Mouse (Mus musculus): ENCODE measurements around the gene Zfp799. TPM values are rescaled to one million over a fixed set of nuclear protein-coding genes. Genes with fewer than 3 reads are reported as not detected.
"Not testable (repeated sequence)": the region's sequence is repeated elsewhere in the genome, so short reads cannot be mapped to it uniquely, and the experiment has no call there.

The Zfp799 gene
- 17.9 and 20.3 TPM in 2 replicates for polyA plus RNA-seq (2014; fragmentation: Nextera tagmentation; extraction: Ambion mirVana)

- 2% methylated on average over 35 of the region's 35 CpGs for WGBS
- peak within 1 kb of the TSS; percentile 64 for H3K27ac ChIP-seq (ENCODE audit: low read depth, low read length)
- H3K9me3 ChIP-seq (ENCODE audit: control insufficient read depth, low read length): no peaks in the 10 kb centered on the region
- ATAC-seq (replicated peaks; ENCODE audit: low FRiP score) (peak; percentile 99), DNase-seq (ENCODE audit: low spot score) (peak; percentile 82)
- H3K9ac ChIP-seq (ENCODE audit: low read length): peak within 1 kb of the TSS; percentile 92
- peaks cover 5% of the 10 kb centered on the region; the same call in 1 of the 2 replicates for H3K4me1 ChIP-seq (replicated peaks; ENCODE audit: control insufficient read depth, insufficient read depth, low read length)
- no peaks in the 10 kb centered on the region for H3K36me3 ChIP-seq (ENCODE audit: control insufficient read depth, insufficient read depth, low read length)
- peak within 1 kb of the TSS; percentile 71 for H3K4me2 ChIP-seq (ENCODE audit: low read depth, low read length, severe bottlenecking)
- no peaks in the 10 kb centered on the region for H3K27me3 ChIP-seq (ENCODE audit: control insufficient read depth, insufficient read depth, low read length)
- H3K4me3 ChIP-seq (ENCODE audit: low read depth, low read length): peak within 1 kb of the TSS; percentile 80
Observed at GRCm38 (mm10) chr17:32829540-32830417, at the start of gene Zfp799. Gene Zfp799, minus strand, starts transcription at chr17:32830261.

- Histone ChIP-seq H3K4me2 (ENCODE audit: low read depth, low read length, severe bottlenecking) (no peak overlapping the region), H3K9me3 (ENCODE audit: control insufficient read depth, low read length) (no peaks in the 10 kb centered on the region), H3K9ac (ENCODE audit: low read length) (no peak overlapping the region), H3K27ac (ENCODE audit: low read depth, low read length) (no peak overlapping the region), H3K4me3 (ENCODE audit: low read depth, low read length) (no peak overlapping the region), H3K4me1 (replicated peaks; ENCODE audit: control insufficient read depth, insufficient read depth, low read length) (no peaks in the 10 kb centered on the region), H3K36me3 (ENCODE audit: control insufficient read depth, insufficient read depth, low read length) (no peaks in the 10 kb centered on the region; the same call in 1 of the 2 replicates), H3K27me3 (ENCODE audit: control insufficient read depth, insufficient read depth, low read length) (no peaks in the 10 kb centered on the region)
- no peak for ATAC-seq (replicated peaks; ENCODE audit: low FRiP score)
- WGBS: 93% methylated on average over 11 of the region's 11 CpGs
- no peak for DNase-seq (ENCODE audit: low spot score)
Observed at GRCm38 (mm10) chr17:32878773-32879172, 48.7 kb upstream of the Zfp799 start.

GRCm38 (mm10) chr17:32877471-32878171 lies 47.6 kb upstream of the Zfp799 start:
- no peak for ATAC-seq (replicated peaks; ENCODE audit: low FRiP score)
- Histone ChIP-seq H3K4me1 (replicated peaks; ENCODE audit: control insufficient read depth, insufficient read depth, low read length) (no peaks in the 10 kb centered on the region), H3K4me2 (ENCODE audit: low read depth, low read length, severe bottlenecking) (no peak overlapping the region), H3K36me3 (ENCODE audit: control insufficient read depth, insufficient read depth, low read length) (no peaks in the 10 kb centered on the region), H3K27me3 (ENCODE audit: control insufficient read depth, insufficient read depth, low read length) (no peaks in the 10 kb centered on the region), H3K27ac (ENCODE audit: low read depth, low read length) (no peak overlapping the region), H3K4me3 (ENCODE audit: low read depth, low read length) (no peak overlapping the region), H3K9me3 (ENCODE audit: control insufficient read depth, low read length) (no peaks in the 10 kb centered on the region), H3K9ac (ENCODE audit: low read length) (no peak overlapping the region; the same call in 1 of the 2 replicates)
- WGBS: 17% methylated on average over 22 of the region's 22 CpGs
- no peak for DNase-seq (ENCODE audit: low spot score)

- WGBS: 72% methylated on average over 5 of the region's 5 CpGs
- Histone ChIP-seq H3K27me3 (ENCODE audit: control insufficient read depth, insufficient read depth, low read length) (no peaks in the 10 kb centered on the region), H3K9me3 (ENCODE audit: control insufficient read depth, low read length) (no peaks in the 10 kb centered on the region), H3K36me3 (ENCODE audit: control insufficient read depth, insufficient read depth, low read length) (no peaks in the 10 kb centered on the region), H3K4me2 (ENCODE audit: low read depth, low read length, severe bottlenecking) (no peak overlapping the region), H3K9ac (ENCODE audit: low read length) (no peak overlapping the region), H3K4me3 (ENCODE audit: low read depth, low read length) (no peak overlapping the region), H3K27ac (ENCODE audit: low read depth, low read length) (no peak overlapping the region), H3K4me1 (replicated peaks; ENCODE audit: control insufficient read depth, insufficient read depth, low read length) (no peaks in the 10 kb centered on the region)
- no peak for DNase-seq (ENCODE audit: low spot score)
- no peak for ATAC-seq (replicated peaks; ENCODE audit: low FRiP score)
Observed at GRCm38 (mm10) chr17:32872696-32873095, 42.6 kb upstream of the Zfp799 start.

- no peaks in the 10 kb centered on the region for H3K36me3 ChIP-seq (ENCODE audit: control insufficient read depth, insufficient read depth, low read length)
- H3K4me2 ChIP-seq (ENCODE audit: low read depth, low read length, severe bottlenecking): no peak overlapping the region
- no peak overlapping the region for H3K27ac ChIP-seq (ENCODE audit: low read depth, low read length)
- DNase-seq (ENCODE audit: low spot score) (no peak), ATAC-seq (replicated peaks; ENCODE audit: low FRiP score) (no peak)
- H3K4me1 ChIP-seq (replicated peaks; ENCODE audit: control insufficient read depth, insufficient read depth, low read length): no peaks in the 10 kb centered on the region
- H3K4me3 ChIP-seq (ENCODE audit: low read depth, low read length): no peak overlapping the region
- H3K9ac ChIP-seq (ENCODE audit: low read length): no peak overlapping the region
- WGBS: 85% methylated on average over 4 of the region's 4 CpGs
- H3K27me3 ChIP-seq (ENCODE audit: control insufficient read depth, insufficient read depth, low read length): no peaks in the 10 kb centered on the region
- no peaks in the 10 kb centered on the region for H3K9me3 ChIP-seq (ENCODE audit: control insufficient read depth, low read length)
Observed at GRCm38 (mm10) chr17:32872091-32872490, 42.0 kb upstream of the Zfp799 start.

GRCm38 (mm10) chr17:32871483-32871882 lies 41.4 kb upstream of the Zfp799 start:
- 93% methylated on average over 1 of the region's 1 CpGs for WGBS
- DNase-seq (ENCODE audit: low spot score) (no peak), ATAC-seq (replicated peaks; ENCODE audit: low FRiP score) (no peak)
- Histone ChIP-seq H3K4me1 (replicated peaks; ENCODE audit: control insufficient read depth, insufficient read depth, low read length) (no peaks in the 10 kb centered on the region), H3K27ac (ENCODE audit: low read depth, low read length) (no peak overlapping the region), H3K4me3 (ENCODE audit: low read depth, low read length) (no peak overlapping the region), H3K27me3 (ENCODE audit: control insufficient read depth, insufficient read depth, low read length) (no peaks in the 10 kb centered on the region), H3K36me3 (ENCODE audit: control insufficient read depth, insufficient read depth, low read length) (no peaks in the 10 kb centered on the region), H3K9me3 (ENCODE audit: control insufficient read depth, low read length) (no peaks in the 10 kb centered on the region), H3K9ac (ENCODE audit: low read length) (no peak overlapping the region), H3K4me2 (ENCODE audit: low read depth, low read length, severe bottlenecking) (no peak overlapping the region)

GRCm38 (mm10) chr17:32867266-32867665 lies 37.2 kb upstream of the Zfp799 start:
- WGBS: 63% methylated on average over 3 of the region's 7 CpGs

GRCm38 (mm10) chr17:32856713-32857112 lies 26.7 kb upstream of the Zfp799 start:
- H3K9me3 ChIP-seq (ENCODE audit: control insufficient read depth, low read length); H3K36me3 ChIP-seq (ENCODE audit: control insufficient read depth, insufficient read depth, low read length); H3K27me3 ChIP-seq (ENCODE audit: control insufficient read depth, insufficient read depth, low read length); H3K4me2 ChIP-seq (ENCODE audit: low read depth, low read length, severe bottlenecking); H3K4me1 ChIP-seq (replicated peaks; ENCODE audit: control insufficient read depth, insufficient read depth, low read length); ATAC-seq (replicated peaks; ENCODE audit: low FRiP score); H3K27ac ChIP-seq (ENCODE audit: low read depth, low read length); H3K9ac ChIP-seq (ENCODE audit: low read length); H3K4me3 ChIP-seq (ENCODE audit: low read depth, low read length); DNase-seq (ENCODE audit: low spot score): not testable (repeated sequence)
- WGBS: 66% methylated on average over 3 of the region's 6 CpGs

More at GRCm38 (mm10) chr17:32867266-32867665, 37.2 kb upstream of the Zfp799 start:
- H3K4me1 ChIP-seq (replicated peaks; ENCODE audit: control insufficient read depth, insufficient read depth, low read length); H3K4me3 ChIP-seq (ENCODE audit: low read depth, low read length); H3K9ac ChIP-seq (ENCODE audit: low read length); H3K4me2 ChIP-seq (ENCODE audit: low read depth, low read length, severe bottlenecking); H3K27ac ChIP-seq (ENCODE audit: low read depth, low read length); H3K27me3 ChIP-seq (ENCODE audit: control insufficient read depth, insufficient read depth, low read length); H3K9me3 ChIP-seq (ENCODE audit: control insufficient read depth, low read length); H3K36me3 ChIP-seq (ENCODE audit: control insufficient read depth, insufficient read depth, low read length); ATAC-seq (replicated peaks; ENCODE audit: low FRiP score); DNase-seq (ENCODE audit: low spot score): not testable (repeated sequence)
